In the genomic region with DNA sequence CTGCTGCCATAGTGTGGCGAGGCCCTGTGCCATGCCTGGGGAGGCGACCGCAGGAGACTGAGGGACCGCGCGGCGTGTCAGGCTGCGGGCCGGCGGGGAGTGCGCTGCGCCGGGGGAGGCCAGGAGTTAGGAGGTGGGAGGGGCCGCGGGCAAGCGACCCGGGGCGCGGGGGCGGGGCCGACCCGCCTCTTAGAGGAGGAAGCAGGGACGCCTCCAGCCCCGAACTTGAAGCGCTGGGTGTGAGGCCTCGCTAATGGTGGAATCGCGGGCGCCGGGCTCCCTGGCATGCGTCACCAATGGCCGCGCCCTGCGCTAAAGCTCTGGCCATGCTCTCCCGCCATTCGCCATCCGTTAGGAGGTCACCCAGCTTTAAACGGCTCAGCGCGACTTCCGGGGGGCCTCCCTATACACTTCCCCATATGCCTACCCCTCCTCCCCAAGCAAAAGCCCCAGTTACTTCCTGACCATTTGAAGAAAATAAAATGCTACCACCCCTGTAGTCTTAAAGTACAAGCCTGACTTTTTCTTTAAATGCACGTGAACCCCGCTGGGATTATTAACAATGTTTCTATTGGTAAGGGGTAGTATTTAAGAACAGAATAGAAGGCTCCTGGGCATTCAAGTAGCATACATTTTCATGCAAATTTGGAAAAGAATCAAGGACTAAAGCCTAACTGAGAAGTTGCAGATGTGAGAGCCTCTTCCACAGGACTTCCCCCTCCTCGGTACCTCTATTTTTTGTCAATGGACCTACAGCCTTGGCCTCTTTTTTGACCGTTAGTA, we compare ENCODE assay signal across 8 mouse cellular contexts. TPM values are rescaled to one million over a fixed set of nuclear protein-coding genes. Genes with fewer than 3 reads are reported as not detected.
DNase-seq lines count a peak whose midpoint lies in the region; ATAC-seq lines count a peak whose summit lies in the region.

Gene Sms, minus strand, starts transcription at position 344 of the 783 bp plus-strand sequence.

- 0 out of 2 replicates have a peak, but pooled peaks cover 3% of the 10 kb centered on the region for H3K4me1 ChIP-seq in intestine, embryonic 14.5 days (replicated peaks; ENCODE audit: control insufficient read depth, insufficient read depth, low read length)
- H3K4me1 ChIP-seq in limb, embryonic 10.5 days, result peaks cover 7% of the 10 kb centered on the region; the same call in 1 of the 2 replicates
- 0 out of 2 replicates have a peak, but pooled peaks cover 3% of the 10 kb centered on the region for H3K4me1 ChIP-seq in midbrain, embryonic 12.5 days

- peak within 1 kb of the TSS; percentile 61 for H3K9ac ChIP-seq in intestine, embryonic 14.5 days (ENCODE audit: low read length)
- peak within 1 kb of the TSS; percentile 83 for H3K9ac ChIP-seq in midbrain, embryonic 12.5 days (replicated peaks)

- H3K36me3 ChIP-seq in intestine, embryonic 14.5 days (ENCODE audit: control insufficient read depth, insufficient read depth, low read length), result no peaks in the 10 kb centered on the region
- no peaks in the 10 kb centered on the region for H3K36me3 ChIP-seq in limb, embryonic 10.5 days
- no peaks in the 10 kb centered on the region for H3K36me3 ChIP-seq in midbrain, embryonic 12.5 days

- intact Hi-C loops in gastrocnemius, postnatal 14 days (cut with DNase I; ENCODE audit: low total_unique reads), result no loop called here

- H3K4me2 ChIP-seq in intestine, embryonic 14.5 days (ENCODE audit: low read length), result peak within 1 kb of the TSS; percentile 48
- H3K4me2 ChIP-seq in midbrain, embryonic 12.5 days (replicated peaks), result peak within 1 kb of the TSS; percentile 50

- DNase-seq in layer of hippocampus, adult 11-12 months (ENCODE audit: low spot score), result peak; percentile 29
- DNase-seq in layer of hippocampus, adult 9-10 months (ENCODE audit: low spot score), result no peak
- DNase-seq in embryo, embryonic 10 days (ENCODE audit: low spot score), result peak; percentile 71
- DNase-seq in gastrocnemius, postnatal 14 days, result peak; percentile 61
- DNase-seq in intestine, embryonic 14.5 days (ENCODE audit: low spot score), result peak; percentile 79
- DNase-seq in limb, embryonic 10.5 days (ENCODE audit: low spot score), result peak; percentile 80
- peak; percentile 23 for DNase-seq in spleen, adult 12 weeks (ENCODE audit: low spot score)

- WGBS in intestine, embryonic 14.5 days, result 17% methylated on average over 20 of the region's 45 CpGs
- WGBS in limb, embryonic 10.5 days, result 12% methylated on average over 42 of the region's 45 CpGs
- 32% methylated on average over 40 of the region's 45 CpGs for WGBS in midbrain, embryonic 12.5 days

- H3K9me3 ChIP-seq in intestine, embryonic 14.5 days (ENCODE audit: control insufficient read depth, low read length), result no peaks in the 10 kb centered on the region
- no peaks in the 10 kb centered on the region for H3K9me3 ChIP-seq in limb, embryonic 10.5 days (replicated peaks)
- H3K9me3 ChIP-seq in midbrain, embryonic 12.5 days, result no peaks in the 10 kb centered on the region

- ATAC-seq in intestine, embryonic 14.5 days (replicated peaks; ENCODE audit: low FRiP score, low TSS enrichment, low read depth), result peak; percentile 96
- peak; percentile 90 for ATAC-seq in midbrain, embryonic 12.5 days (ENCODE audit: low FRiP score, low read depth)

- H3K4me3 ChIP-seq in intestine, embryonic 14.5 days (ENCODE audit: low read depth, low read length), result peak within 1 kb of the TSS; percentile 51
- H3K4me3 ChIP-seq in limb, embryonic 10.5 days, result peak within 1 kb of the TSS; percentile 71
- H3K4me3 ChIP-seq in midbrain, embryonic 12.5 days, result peak within 1 kb of the TSS; percentile 69

- H3K27me3 ChIP-seq in intestine, embryonic 14.5 days (replicated peaks; ENCODE audit: control insufficient read depth, insufficient read depth, low read length), result no peaks in the 10 kb centered on the region
- peaks cover 58% of the 10 kb centered on the region for H3K27me3 ChIP-seq in limb, embryonic 10.5 days (ENCODE audit: low read depth, poor library complexity, severe bottlenecking)
- H3K27me3 ChIP-seq in midbrain, embryonic 12.5 days, result no peaks in the 10 kb centered on the region

- H3K27ac ChIP-seq in intestine, embryonic 14.5 days (ENCODE audit: low read depth), result peak within 1 kb of the TSS; percentile 54
- peak within 1 kb of the TSS; percentile 95 for H3K27ac ChIP-seq in limb, embryonic 10.5 days
- peak within 1 kb of the TSS; percentile 91 for H3K27ac ChIP-seq in midbrain, embryonic 12.5 days (replicated peaks)

RNA-seq across cellular contexts. Expression of gene Sms, which starts in this region (rescaled TPM):
- total RNA-seq in gastrocnemius, postnatal 14 days (2021), result 10 to 100 TPM; 32.8 to 40.5 TPM
- 56.6 and 59.7 TPM in 2 replicates for polyA plus RNA-seq in intestine, embryonic 14.5 days (2014; fragmentation: Nextera tagmentation; extraction: Ambion mirVana)
- 75.2 and 84.0 TPM in 2 replicates for polyA plus RNA-seq in limb, embryonic 10.5 days (2016; fragmentation: Nextera tagmentation; extraction: Ambion mirVana)
- polyA plus RNA-seq in midbrain, embryonic 12.5 days (2016; fragmentation: Nextera tagmentation; extraction: Ambion mirVana), result 102 and 112 TPM in 2 replicates
